Mouse (Mus musculus) small intestine, adult 2 months (tissue): ENCODE results near the gene Dtnbp1. TPM values are rescaled to one million over a fixed set of nuclear protein-coding genes. Genes with fewer than 3 reads are reported as not detected.

Experiments
- H3K27ac ChIP-seq: fragments of 200-500 bp; 2 replicates; pipeline ENCODE4 v1.5.1; 2012; ENCODE audit warnings: low read depth, low read length, control low read depth, inconsistent platforms; ENCODE audit not compliant: insufficient read depth
- H3K27me3 ChIP-seq: fragments of 200-500 bp; 2 replicates; pipeline ENCODE4 v1.6.1; 2012; ENCODE audit warnings: mild to moderate bottlenecking, moderate library complexity, low read length, inconsistent platforms; ENCODE audit not compliant: control insufficient read depth, insufficient read depth
- H3K36me3 ChIP-seq: fragments of 200-500 bp; 2 replicates; pipeline ENCODE4 v1.6.1; 2012; ENCODE audit warnings: mild to moderate bottlenecking, low read length, control low read depth, inconsistent platforms; ENCODE audit not compliant: control insufficient read depth, insufficient read depth
- H3K4me1 ChIP-seq: fragments of 200-500 bp; 2 replicates; pipeline ENCODE4 v1.6.1; 2012; ENCODE audit warnings: low read length, inconsistent platforms, mixed read lengths; ENCODE audit not compliant: control insufficient read depth, insufficient read depth, insufficient read length
- H3K4me3 ChIP-seq: fragments of 200-500 bp; 2 replicates; pipeline ENCODE4 v1.5.1; 2012; ENCODE audit warnings: low read depth, mild to moderate bottlenecking, control low read depth, inconsistent platforms, low read length, moderate library complexity
- CTCF ChIP-seq: fragments of 200-500 bp; IDR thresholded peaks from 2 replicates; pipeline ENCODE4 v1.5.1; 2012; ENCODE audit warnings: low read depth, mild to moderate bottlenecking, control low read depth, inconsistent platforms, low read length, moderate library complexity, mixed read lengths; ENCODE audit not compliant: insufficient replicate concordance, insufficient read length; ENCODE audit errors: extremely low read depth
- POLR2A ChIP-seq: fragments of 200-500 bp; IDR thresholded peaks from 2 replicates; pipeline ENCODE4 v1.6.1; 2012; ENCODE audit warnings: low read depth, mild to moderate bottlenecking, control low read depth, inconsistent platforms, low read length, moderate library complexity
- WGBS: fragments of 180-500 bp; shearing (Covaris S2); methylation state at CpG from one replicate; pipeline ENCODE4 v1.1.7; 2018; 5-methylcytosine and 5-hydroxymethylcytosine counted together
- polyA plus RNA-seq: library from polyadenylated mRNA; depleted of rRNA; stranded (reverse); fragments of >200 nt; gene quantifications from 2 replicates; pipeline ENCODE4 v1.2.3, GENCODE M21; 2012

Gene Dtnbp1
- polyA plus RNA-seq, 1 experiment, result 31.7 TPM

GRCm38 (mm10) chr13:45023356-45024150, 21.6 kb upstream of the Dtnbp1 start:
- Histone ChIP-seq H3K4me3 (no peak overlapping the region), H3K36me3 (no peaks in the 10 kb centered on the region), H3K4me1 (peaks cover 6% of the 10 kb centered on the region), H3K27me3 (no peaks in the 10 kb centered on the region; the same call in 1 of the 2 replicates), H3K27ac (no peak overlapping the region)
- TF ChIP-seq CTCF (no peak), POLR2A (no peak)
- 80% methylated on average over 20 of the region's 20 CpGs for WGBS

DNA sequence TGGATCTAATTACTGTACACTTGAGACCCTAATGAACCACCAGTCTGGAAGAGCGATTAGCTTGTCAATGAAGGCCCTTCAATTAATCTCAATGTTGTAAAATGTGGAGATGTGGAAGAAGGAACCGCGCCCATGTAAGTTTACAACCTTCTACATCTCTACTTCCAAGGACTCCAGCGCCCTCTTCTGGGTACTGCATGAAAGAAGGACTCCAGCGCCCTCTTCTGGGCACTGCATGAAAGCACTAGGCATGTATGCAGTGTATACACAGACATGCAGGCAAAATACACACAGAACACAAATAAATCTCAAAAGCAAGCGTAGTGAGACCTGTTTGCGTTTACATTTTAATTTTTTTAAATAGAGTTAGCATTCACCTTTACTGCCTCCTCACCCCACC, 6.2 kb upstream of the Dtnbp1 start:
- no peaks in the 10 kb centered on the region for H3K36me3 ChIP-seq
- no peaks in the 10 kb centered on the region for H3K27me3 ChIP-seq
- no peak overlapping the region for H3K4me3 ChIP-seq
- no peaks in the 10 kb centered on the region for H3K4me1 ChIP-seq
- TF ChIP-seq POLR2A (no peak), CTCF (peak; percentile 65; the same call in 1 of the 2 replicates)
- H3K27ac ChIP-seq, result no peak overlapping the region
- 72% methylated on average over 7 of the region's 7 CpGs for WGBS

- Histone ChIP-seq H3K4me1 (no peaks in the 10 kb centered on the region; the same call in 1 of the 2 replicates), H3K4me3 (no peak overlapping the region), H3K27me3 (no peaks in the 10 kb centered on the region), H3K36me3 (no peaks in the 10 kb centered on the region), H3K27ac (no peak overlapping the region)
- TF ChIP-seq CTCF (no peak), POLR2A (no peak)
- WGBS, result 86% methylated on average over 6 of the region's 6 CpGs
Observed at GRCm38 (mm10) chr13:45007726-45008125, 5.8 kb upstream of the Dtnbp1 start.

- H3K4me3 ChIP-seq, result no peak overlapping the region
- TF ChIP-seq POLR2A (no peak), CTCF (peak; percentile 37; the same call in 1 of the 2 replicates)
- 83% methylated on average over 5 of the region's 5 CpGs for WGBS
- no peaks in the 10 kb centered on the region; the same call in 1 of the 2 replicates for H3K4me1 ChIP-seq
- H3K27me3 ChIP-seq, result no peaks in the 10 kb centered on the region
- H3K27ac ChIP-seq, result no peak overlapping the region
- H3K36me3 ChIP-seq, result no peaks in the 10 kb centered on the region
Observed at GRCm38 (mm10) chr13:45006483-45006882, 4.5 kb upstream of the Dtnbp1 start.

DNA sequence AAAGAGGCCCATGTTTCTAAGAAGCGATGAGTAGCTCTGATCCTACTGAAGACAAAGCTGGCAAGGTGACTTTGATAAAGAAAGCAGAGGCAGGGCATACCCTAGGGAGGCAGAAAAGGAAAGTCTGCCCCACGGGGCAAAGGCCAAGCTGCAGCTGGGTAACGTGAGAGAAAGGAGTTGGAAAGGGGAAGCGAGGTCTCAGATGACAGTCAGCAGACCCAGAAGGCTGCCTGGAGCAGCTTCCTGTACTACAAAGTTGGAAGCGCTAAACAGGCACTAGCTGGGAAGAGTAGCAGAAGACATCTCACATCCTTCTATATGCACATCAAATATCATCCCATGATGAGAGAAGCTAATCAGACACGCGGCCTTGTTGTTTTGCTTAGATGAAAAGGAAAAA, 3.9 kb upstream of the Dtnbp1 start:
- WGBS, result 54% methylated on average over 7 of the region's 7 CpGs
- Histone ChIP-seq H3K27me3 (no peaks in the 10 kb centered on the region), H3K36me3 (no peaks in the 10 kb centered on the region), H3K4me1 (no peaks in the 10 kb centered on the region; the same call in 1 of the 2 replicates), H3K27ac (no peak overlapping the region), H3K4me3 (no peak overlapping the region)
- TF ChIP-seq CTCF (no peak), POLR2A (no peak)

- 78% methylated on average over 5 of the region's 5 CpGs for WGBS
- Histone ChIP-seq H3K4me1 (no peaks in the 10 kb centered on the region; the same call in 1 of the 2 replicates), H3K4me3 (no peak overlapping the region), H3K36me3 (no peaks in the 10 kb centered on the region), H3K27me3 (no peaks in the 10 kb centered on the region), H3K27ac (no peak overlapping the region)
- TF ChIP-seq POLR2A (no peak), CTCF (no peak)
Observed at GRCm38 (mm10) chr13:45004987-45005592, 3.1 kb upstream of the Dtnbp1 start.

DNA sequence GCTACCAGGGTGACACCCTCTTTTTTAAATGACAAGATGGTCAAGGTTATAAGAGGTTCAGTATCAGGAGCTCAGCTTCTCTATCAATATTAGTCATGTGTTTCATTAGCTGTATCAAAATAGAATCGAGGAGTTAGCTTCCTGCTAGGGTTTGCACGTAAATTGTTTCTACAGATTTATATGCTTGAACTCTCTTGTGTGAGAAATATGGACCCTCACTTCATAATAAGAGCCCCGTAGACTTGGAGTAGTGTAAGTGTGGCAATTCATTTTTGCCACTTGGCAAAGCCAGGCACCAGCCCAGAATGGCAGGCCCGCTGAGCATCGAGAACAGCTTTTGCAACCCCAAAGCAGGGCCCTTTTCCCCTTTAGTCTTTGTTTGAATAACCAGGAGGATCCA, 1.1 kb upstream of the Dtnbp1 start:
- 77% methylated on average over 5 of the region's 5 CpGs for WGBS
- H3K36me3 ChIP-seq, result peaks cover 2% of the 10 kb centered on the region; the same call in 1 of the 2 replicates
- no peak overlapping the region for H3K27ac ChIP-seq
- H3K4me1 ChIP-seq, result no peaks in the 10 kb centered on the region; the same call in 1 of the 2 replicates
- TF ChIP-seq POLR2A (no peak), CTCF (no peak)
- H3K27me3 ChIP-seq, result no peaks in the 10 kb centered on the region
- H3K4me3 ChIP-seq, result no peak overlapping the region
